Mouse (Mus musculus): ENCODE data around the gene Nt5c1b. TPM values are rescaled to one million over a fixed set of nuclear protein-coding genes. Genes with fewer than 3 reads are reported as not detected.

Nt5c1b gene
- polyA plus RNA-seq, 1 experiment = not detected

- no peak for TF ChIP-seq REST (IDR thresholded peaks at IDR 0.05; ENCODE audit: insufficient read depth, insufficient read length)
- no peak for TF ChIP-seq TCF12 (IDR thresholded peaks at IDR 0.05; ENCODE audit: insufficient read depth, poor library complexity, severe bottlenecking)
- TF ChIP-seq POLR2A (IDR thresholded peaks at IDR 0.05; ENCODE audit: insufficient read length, low read depth) = peak; percentile 81
- TF ChIP-seq MYOD1 (IDR thresholded peaks at IDR 0.05; ENCODE audit: control insufficient read depth in 1 of 3, insufficient read length in 2 of 3, low read depth in 2 of 3) = no peak
- no peak for TF ChIP-seq CEBPB (IDR thresholded peaks at IDR 0.05; ENCODE audit: insufficient read depth, poor library complexity, severe bottlenecking)
- TF ChIP-seq MYOG (IDR thresholded peaks at IDR 0.05; ENCODE audit: control insufficient read depth in 1 of 3, insufficient read depth in 1 of 3, insufficient read length in 2 of 3, low read depth in 2 of 3) = peak in 2 of 3 experiments; percentile 10 to 60
- no peak for TF ChIP-seq TCF3 (IDR thresholded peaks at IDR 0.05; ENCODE audit: insufficient read length, low read depth)
- TF ChIP-seq USF1 (IDR thresholded peaks at IDR 0.05; ENCODE audit: low read depth) = no peak
- peak; percentile 51 for TF ChIP-seq POLR2AphosphoS2 (IDR thresholded peaks at IDR 0.05; ENCODE audit: insufficient read length, low read depth)
- no peak for TF ChIP-seq E2F4 (IDR thresholded peaks at IDR 0.05; ENCODE audit: insufficient read depth)
- peak; percentile 10 for TF ChIP-seq SRF (IDR thresholded peaks at IDR 0.05; ENCODE audit: control insufficient read depth, insufficient read length, low read depth)
- TF ChIP-seq MAX (IDR thresholded peaks at IDR 0.05; ENCODE audit: low read depth) = no peak
- Histone ChIP-seq H3K36me3 (ENCODE audit: control insufficient read depth, insufficient read depth) (peaks cover 12% of the 10 kb centered on the region), H3K4me2 (ENCODE audit: low read depth) (peak within 1 kb of the TSS; percentile 92), H3K27me3 (ENCODE audit: control insufficient read depth, insufficient read depth, insufficient read length) (no peaks in the 10 kb centered on the region), H3K79me2 (ENCODE audit: control insufficient read depth, insufficient read depth) (peaks cover 11% of the 10 kb centered on the region), H3K4me3 (peak within 1 kb of the TSS; percentile 40), H3ac (ENCODE audit: control insufficient read depth, insufficient read length) (peak within 1 kb of the TSS; percentile 41)
These were observed 21.1 kb downstream of the Nt5c1b start, which contains the start of gene Rdh14 for GRCm38 (mm10) chr12:10390671-10391441. Gene Rdh14 (plus strand): TSS chr12:10390772.

GRCm38 (mm10) chr12:10400788-10401187, 31.0 kb downstream of the Nt5c1b start:
- Histone ChIP-seq H3K79me2 (ENCODE audit: control insufficient read depth, insufficient read depth) (no peaks in the 10 kb centered on the region), H3ac (ENCODE audit: control insufficient read depth, insufficient read length) (no peak overlapping the region), H3K4me3 (no peak overlapping the region), H3K27me3 (ENCODE audit: control insufficient read depth, insufficient read depth, insufficient read length) (no peaks in the 10 kb centered on the region), H3K4me2 (ENCODE audit: low read depth) (no peak overlapping the region), H3K36me3 (ENCODE audit: control insufficient read depth, insufficient read depth) (peaks cover 2% of the 10 kb centered on the region)
- TF ChIP-seq MYOG (IDR thresholded peaks at IDR 0.05; ENCODE audit: control insufficient read depth in 1 of 3, insufficient read depth in 1 of 3, insufficient read length in 2 of 3, low read depth in 2 of 3) (no peak), POLR2AphosphoS2 (IDR thresholded peaks at IDR 0.05; ENCODE audit: insufficient read length, low read depth) (no peak), TCF12 (IDR thresholded peaks at IDR 0.05; ENCODE audit: insufficient read depth, poor library complexity, severe bottlenecking) (no peak), REST (IDR thresholded peaks at IDR 0.05; ENCODE audit: insufficient read depth, insufficient read length) (no peak), MAX (IDR thresholded peaks at IDR 0.05; ENCODE audit: low read depth) (no peak), MYOD1 (IDR thresholded peaks at IDR 0.05; ENCODE audit: control insufficient read depth in 1 of 3, insufficient read length in 2 of 3, low read depth in 2 of 3) (no peak), SRF (IDR thresholded peaks at IDR 0.05; ENCODE audit: control insufficient read depth, insufficient read length, low read depth) (no peak), TCF3 (IDR thresholded peaks at IDR 0.05; ENCODE audit: insufficient read length, low read depth) (no peak), USF1 (IDR thresholded peaks at IDR 0.05; ENCODE audit: low read depth) (no peak), POLR2A (IDR thresholded peaks at IDR 0.05; ENCODE audit: insufficient read length, low read depth) (no peak), CEBPB (IDR thresholded peaks at IDR 0.05; ENCODE audit: insufficient read depth, poor library complexity, severe bottlenecking) (no peak), E2F4 (IDR thresholded peaks at IDR 0.05; ENCODE audit: insufficient read depth) (no peak)

- Histone ChIP-seq H3ac (ENCODE audit: control insufficient read depth, insufficient read length) (no peak overlapping the region), H3K79me2 (ENCODE audit: control insufficient read depth, insufficient read depth) (no peaks in the 10 kb centered on the region), H3K4me3 (no peak overlapping the region), H3K4me2 (ENCODE audit: low read depth) (no peak overlapping the region), H3K27me3 (ENCODE audit: control insufficient read depth, insufficient read depth, insufficient read length) (no peaks in the 10 kb centered on the region), H3K36me3 (ENCODE audit: control insufficient read depth, insufficient read depth) (no peaks in the 10 kb centered on the region)
- TF ChIP-seq MYOD1 (IDR thresholded peaks at IDR 0.05; ENCODE audit: control insufficient read depth in 1 of 3, insufficient read length in 2 of 3, low read depth in 2 of 3) = no peak
- no peak for TF ChIP-seq CEBPB (IDR thresholded peaks at IDR 0.05; ENCODE audit: insufficient read depth, poor library complexity, severe bottlenecking)
- TF ChIP-seq REST (IDR thresholded peaks at IDR 0.05; ENCODE audit: insufficient read depth, insufficient read length) = no peak
- no peak for TF ChIP-seq POLR2A (IDR thresholded peaks at IDR 0.05; ENCODE audit: insufficient read length, low read depth)
- TF ChIP-seq E2F4 (IDR thresholded peaks at IDR 0.05; ENCODE audit: insufficient read depth) = no peak
- no peak for TF ChIP-seq TCF3 (IDR thresholded peaks at IDR 0.05; ENCODE audit: insufficient read length, low read depth)
- no peak for TF ChIP-seq MAX (IDR thresholded peaks at IDR 0.05; ENCODE audit: low read depth)
- TF ChIP-seq USF1 (IDR thresholded peaks at IDR 0.05; ENCODE audit: low read depth) = no peak
- no peak for TF ChIP-seq POLR2AphosphoS2 (IDR thresholded peaks at IDR 0.05; ENCODE audit: insufficient read length, low read depth)
- TF ChIP-seq SRF (IDR thresholded peaks at IDR 0.05; ENCODE audit: control insufficient read depth, insufficient read length, low read depth) = no peak
- no peak for TF ChIP-seq MYOG (IDR thresholded peaks at IDR 0.05; ENCODE audit: control insufficient read depth in 1 of 3, insufficient read depth in 1 of 3, insufficient read length in 2 of 3, low read depth in 2 of 3)
- TF ChIP-seq TCF12 (IDR thresholded peaks at IDR 0.05; ENCODE audit: insufficient read depth, poor library complexity, severe bottlenecking) = no peak
These were observed 32.8 kb downstream of the Nt5c1b start for GRCm38 (mm10) chr12:10402421-10403115.

GRCm38 (mm10) chr12:10410511-10411179, 40.9 kb downstream of the Nt5c1b start:
- no peaks in the 10 kb centered on the region for H3K36me3 ChIP-seq (ENCODE audit: control insufficient read depth, insufficient read depth)
- TF ChIP-seq SRF (IDR thresholded peaks at IDR 0.05; ENCODE audit: control insufficient read depth, insufficient read length, low read depth) (no peak), MYOG (IDR thresholded peaks at IDR 0.05; ENCODE audit: control insufficient read depth in 1 of 3, insufficient read depth in 1 of 3, insufficient read length in 2 of 3, low read depth in 2 of 3) (no peak), CEBPB (IDR thresholded peaks at IDR 0.05; ENCODE audit: insufficient read depth, poor library complexity, severe bottlenecking) (no peak), TCF3 (IDR thresholded peaks at IDR 0.05; ENCODE audit: insufficient read length, low read depth) (no peak), E2F4 (IDR thresholded peaks at IDR 0.05; ENCODE audit: insufficient read depth) (no peak), REST (IDR thresholded peaks at IDR 0.05; ENCODE audit: insufficient read depth, insufficient read length) (no peak), USF1 (IDR thresholded peaks at IDR 0.05; ENCODE audit: low read depth) (no peak), TCF12 (IDR thresholded peaks at IDR 0.05; ENCODE audit: insufficient read depth, poor library complexity, severe bottlenecking) (no peak), MAX (IDR thresholded peaks at IDR 0.05; ENCODE audit: low read depth) (no peak), MYOD1 (IDR thresholded peaks at IDR 0.05; ENCODE audit: control insufficient read depth in 1 of 3, insufficient read length in 2 of 3, low read depth in 2 of 3) (no peak), POLR2A (IDR thresholded peaks at IDR 0.05; ENCODE audit: insufficient read length, low read depth) (no peak), POLR2AphosphoS2 (IDR thresholded peaks at IDR 0.05; ENCODE audit: insufficient read length, low read depth) (no peak)

More at GRCm38 (mm10) chr12:10410511-10411179, 40.9 kb downstream of the Nt5c1b start:
- Histone ChIP-seq H3K4me2 (ENCODE audit: low read depth) (no peak overlapping the region), H3ac (ENCODE audit: control insufficient read depth, insufficient read length) (no peak overlapping the region), H3K4me3 (no peak overlapping the region), H3K79me2 (ENCODE audit: control insufficient read depth, insufficient read depth) (no peaks in the 10 kb centered on the region), H3K27me3 (ENCODE audit: control insufficient read depth, insufficient read depth, insufficient read length) (no peaks in the 10 kb centered on the region)

Measured in myocyte (in vitro differentiated cells).